Mouse (Mus musculus): ENCODE results near the gene Plcl1. TPM values are rescaled to one million over a fixed set of nuclear protein-coding genes. Genes with fewer than 3 reads are reported as not detected.

Gene Plcl1
- total and polyA plus RNA-seq, 3 experiments: 0.05 TPM; not detected in 2

DNA sequence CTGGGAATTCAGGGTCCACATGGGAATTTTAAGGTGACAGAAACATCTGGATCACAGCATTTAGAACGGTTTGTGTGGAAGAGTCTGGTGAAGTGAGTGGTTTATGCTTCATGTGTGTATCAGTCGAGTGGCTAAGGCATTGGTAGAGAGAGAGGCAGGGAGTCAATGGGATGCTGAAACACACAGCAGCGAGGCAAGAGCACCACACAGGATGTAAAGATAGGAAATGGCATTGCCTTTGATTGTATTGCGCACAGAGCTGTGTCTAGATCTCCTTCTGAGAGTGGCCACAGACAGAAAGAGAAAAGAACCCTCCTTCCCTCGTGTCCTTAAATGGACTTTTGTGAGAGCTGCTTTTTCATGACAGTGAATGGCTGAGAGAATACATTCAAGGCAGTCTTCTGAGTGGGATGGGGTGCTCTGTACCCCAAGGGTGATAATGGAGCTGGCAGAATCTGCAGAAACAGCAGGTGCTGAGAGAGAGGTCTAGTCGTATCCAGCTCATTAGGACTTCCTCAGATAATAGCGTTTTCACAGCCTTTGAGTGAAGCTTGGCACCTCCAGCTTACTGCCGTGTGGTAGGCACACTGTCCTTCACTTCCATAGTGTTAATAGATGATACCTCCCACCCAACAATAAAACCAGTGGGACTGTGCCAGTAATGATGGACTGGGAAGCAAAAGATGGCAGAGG is 253.9 kb downstream of the Plcl1 start:
- no peaks in the 10 kb centered on the region for H3K27me3 ChIP-seq (ENCODE audit: insufficient read depth, low read length)
- TF ChIP-seq POLR2AphosphoS5 (IDR thresholded peaks at IDR 0.05; ENCODE audit: insufficient replicate concordance, low read depth, low read length) (no peak), GATA2 (IDR thresholded peaks at IDR 0.05; ENCODE audit: borderline replicate concordance, low read depth, low read length) (no peak), CTCF (IDR thresholded peaks at IDR 0.05; ENCODE audit: low read depth, low read length) (no peak), TAL1 (conservative IDR thresholded peaks at IDR 0.05; ENCODE audit: low read depth, low read length) (no peak), GATA1 (IDR thresholded peaks at IDR 0.05; ENCODE audit: borderline replicate concordance, low read length) (no peak)
- no peaks in the 10 kb centered on the region for H3K4me1 ChIP-seq (ENCODE audit: insufficient read depth, low read depth, low read length)
- no peak for DNase-seq (ENCODE audit: low spot score)
- no peak overlapping the region for H3K4me3 ChIP-seq (ENCODE audit: low read depth, low read length)
- no peaks in the 10 kb centered on the region for H3K36me3 ChIP-seq (replicated peaks)
- H3K9me3 ChIP-seq (replicated peaks): no peaks in the 10 kb centered on the region
- ATAC-seq (ENCODE audit: extremely low read depth, insufficient number of reproducible peaks, low FRiP score, poor library complexity, severe bottlenecking): no peak

DNA sequence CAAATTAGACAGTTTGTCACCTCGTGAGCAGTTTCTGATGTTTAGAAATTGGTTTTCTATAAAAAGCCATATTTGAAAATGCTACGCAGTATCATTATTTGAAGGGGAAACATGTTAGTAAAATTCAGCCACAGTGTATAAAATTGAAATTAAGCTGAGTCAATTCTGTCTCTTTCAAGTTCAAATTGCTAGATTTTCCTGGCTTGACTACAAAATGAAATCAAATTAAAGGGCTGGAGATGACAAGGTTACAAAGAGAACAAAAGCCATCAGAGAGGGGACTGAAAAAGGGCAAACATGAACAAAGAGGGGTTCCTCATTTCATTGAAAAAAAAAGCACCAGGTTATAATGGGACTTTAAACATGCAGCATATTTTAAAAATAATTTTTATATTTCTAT is 255.7 kb downstream of the Plcl1 start:
- ATAC-seq (ENCODE audit: extremely low read depth, insufficient number of reproducible peaks, low FRiP score, poor library complexity, severe bottlenecking): no peak
- no peaks in the 10 kb centered on the region for H3K9me3 ChIP-seq (replicated peaks)

DNA sequence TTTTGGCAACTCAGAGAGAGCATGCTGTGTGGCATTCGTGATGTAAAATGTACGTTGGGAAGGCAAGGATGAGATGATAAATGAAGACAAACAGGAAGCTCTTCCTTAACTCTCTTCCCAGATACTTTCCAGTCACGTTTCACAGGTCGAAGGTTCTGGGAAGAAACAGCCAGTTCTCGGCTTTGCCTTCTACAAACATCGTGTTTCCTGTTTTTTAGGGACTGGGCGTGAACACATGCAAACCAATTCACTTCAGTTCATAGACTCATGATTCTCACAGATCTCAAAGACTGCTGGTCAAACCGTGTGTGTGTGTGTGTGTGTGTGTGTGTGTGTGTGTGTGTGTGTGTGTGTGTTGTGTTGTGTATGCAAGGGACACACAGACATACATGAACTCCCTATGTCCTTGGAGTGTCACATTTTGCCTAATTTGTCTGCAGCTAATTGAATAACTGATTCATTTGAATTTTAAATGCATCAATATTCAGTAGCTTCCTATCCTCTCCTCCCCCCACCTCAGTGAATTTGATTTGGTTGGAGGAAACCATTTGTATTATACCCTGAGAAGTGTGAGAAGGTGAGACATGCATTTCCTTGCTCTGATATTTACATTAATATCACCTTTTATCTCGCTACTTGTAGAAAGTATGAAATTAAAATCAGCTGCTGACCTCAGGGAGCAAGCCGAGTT is 259.6 kb downstream of the Plcl1 start:
- TF ChIP-seq CTCF (IDR thresholded peaks at IDR 0.05; ENCODE audit: low read depth, low read length): no peak
- TF ChIP-seq GATA1 (IDR thresholded peaks at IDR 0.05; ENCODE audit: borderline replicate concordance, low read length): no peak
- TF ChIP-seq POLR2AphosphoS5 (IDR thresholded peaks at IDR 0.05; ENCODE audit: insufficient replicate concordance, low read depth, low read length): no peak
- TF ChIP-seq GATA2 (IDR thresholded peaks at IDR 0.05; ENCODE audit: borderline replicate concordance, low read depth, low read length): no peak
- no peak for TF ChIP-seq TAL1 (conservative IDR thresholded peaks at IDR 0.05; ENCODE audit: low read depth, low read length)
- no peak overlapping the region for H3K4me3 ChIP-seq (ENCODE audit: low read depth, low read length)

More for the DNA sequence above, 255.7 kb downstream of the Plcl1 start:
- TF ChIP-seq TAL1 (conservative IDR thresholded peaks at IDR 0.05; ENCODE audit: low read depth, low read length) (no peak), GATA1 (IDR thresholded peaks at IDR 0.05; ENCODE audit: borderline replicate concordance, low read length) (no peak), POLR2AphosphoS5 (IDR thresholded peaks at IDR 0.05; ENCODE audit: insufficient replicate concordance, low read depth, low read length) (no peak), GATA2 (IDR thresholded peaks at IDR 0.05; ENCODE audit: borderline replicate concordance, low read depth, low read length) (no peak), CTCF (IDR thresholded peaks at IDR 0.05; ENCODE audit: low read depth, low read length) (no peak)
- Histone ChIP-seq H3K27me3 (ENCODE audit: insufficient read depth, low read length) (no peaks in the 10 kb centered on the region), H3K36me3 (replicated peaks) (no peaks in the 10 kb centered on the region), H3K4me3 (ENCODE audit: low read depth, low read length) (no peak overlapping the region), H3K4me1 (ENCODE audit: insufficient read depth, low read depth, low read length) (no peaks in the 10 kb centered on the region)
- DNase-seq (ENCODE audit: low spot score): no peak

DNA sequence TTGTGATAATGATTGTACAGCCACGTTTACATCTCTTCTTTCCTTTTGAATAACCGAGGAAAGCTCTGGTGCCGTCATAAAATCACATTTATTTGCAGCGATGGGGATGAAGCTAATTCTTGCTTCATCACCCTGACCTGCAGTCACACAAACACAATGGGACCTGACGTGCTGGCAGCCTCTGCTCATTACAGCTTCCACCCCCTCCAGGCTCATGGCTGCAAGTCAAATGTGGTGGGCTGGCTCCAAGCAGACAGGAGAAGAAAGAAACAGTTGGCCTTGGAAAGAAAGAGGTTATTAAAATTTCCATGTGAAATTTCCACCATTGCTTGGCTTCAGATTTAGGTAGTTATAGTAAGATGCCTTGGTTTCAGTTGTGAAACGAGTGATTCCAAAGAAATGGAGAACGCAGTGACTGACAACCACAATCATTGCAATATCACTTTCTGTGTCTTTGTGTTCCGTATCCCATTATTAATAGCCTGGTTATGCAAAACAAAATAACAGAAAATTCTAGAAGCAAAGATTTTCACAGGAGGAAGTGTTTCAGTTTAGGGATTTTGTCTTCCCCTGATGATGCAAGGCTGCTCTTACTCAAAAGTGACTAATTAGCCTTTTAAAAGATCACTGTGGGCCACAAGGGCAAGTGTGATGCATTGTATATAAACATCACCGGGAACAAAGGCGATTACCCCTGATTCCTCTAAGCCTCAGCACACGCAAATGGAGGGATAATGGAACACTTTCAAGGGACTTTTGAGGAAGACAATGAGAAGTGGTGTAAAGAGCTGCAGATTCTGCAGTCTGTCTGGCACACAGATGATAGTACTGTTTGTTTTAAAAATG is 260.3 kb downstream of the Plcl1 start:
- Histone ChIP-seq H3K4me3 (ENCODE audit: low read depth, low read length) (no peak overlapping the region), H3K27me3 (ENCODE audit: insufficient read depth, low read length) (no peaks in the 10 kb centered on the region), H3K4me1 (ENCODE audit: insufficient read depth, low read depth, low read length) (no peaks in the 10 kb centered on the region), H3K9me3 (replicated peaks) (no peaks in the 10 kb centered on the region), H3K36me3 (replicated peaks) (no peaks in the 10 kb centered on the region)
- TF ChIP-seq CTCF (IDR thresholded peaks at IDR 0.05; ENCODE audit: low read depth, low read length): no peak
- no peak for TF ChIP-seq GATA1 (IDR thresholded peaks at IDR 0.05; ENCODE audit: borderline replicate concordance, low read length)
- no peak for TF ChIP-seq TAL1 (conservative IDR thresholded peaks at IDR 0.05; ENCODE audit: low read depth, low read length)
- TF ChIP-seq GATA2 (IDR thresholded peaks at IDR 0.05; ENCODE audit: borderline replicate concordance, low read depth, low read length): no peak
- no peak for TF ChIP-seq POLR2AphosphoS5 (IDR thresholded peaks at IDR 0.05; ENCODE audit: insufficient replicate concordance, low read depth, low read length)
- DNase-seq (ENCODE audit: low spot score) (no peak), ATAC-seq (ENCODE audit: extremely low read depth, insufficient number of reproducible peaks, low FRiP score, poor library complexity, severe bottlenecking) (no peak)

More for the DNA sequence above, 259.6 kb downstream of the Plcl1 start:
- Histone ChIP-seq H3K4me1 (ENCODE audit: insufficient read depth, low read depth, low read length) (no peaks in the 10 kb centered on the region), H3K27me3 (ENCODE audit: insufficient read depth, low read length) (no peaks in the 10 kb centered on the region), H3K36me3 (replicated peaks) (no peaks in the 10 kb centered on the region), H3K9me3 (replicated peaks) (no peaks in the 10 kb centered on the region)
- DNase-seq (ENCODE audit: low spot score): no peak
- ATAC-seq (ENCODE audit: extremely low read depth, insufficient number of reproducible peaks, low FRiP score, poor library complexity, severe bottlenecking): no peak

DNA sequence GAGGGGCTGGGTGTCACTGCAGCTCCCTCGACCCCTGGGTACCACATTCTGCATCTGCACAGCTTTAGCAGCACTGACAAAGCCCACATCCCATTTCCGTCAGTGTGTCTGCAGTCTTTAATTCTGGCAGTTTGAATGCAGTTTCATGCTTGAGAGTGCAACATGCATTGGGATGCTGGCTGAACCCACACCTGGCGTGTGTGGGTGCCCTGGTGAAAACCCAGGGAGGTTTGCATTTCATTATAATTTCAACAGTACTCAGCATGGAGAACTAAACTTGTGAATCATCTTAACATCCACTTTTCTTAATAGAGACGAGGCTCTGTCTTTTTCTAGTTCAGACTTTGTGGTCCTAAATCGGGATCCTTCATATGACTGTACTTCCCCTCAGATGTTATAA is 261.1 kb downstream of the Plcl1 start:
- Histone ChIP-seq H3K4me1 (ENCODE audit: insufficient read depth, low read depth, low read length) (no peaks in the 10 kb centered on the region), H3K27me3 (ENCODE audit: insufficient read depth, low read length) (no peaks in the 10 kb centered on the region), H3K36me3 (replicated peaks) (no peaks in the 10 kb centered on the region), H3K4me3 (ENCODE audit: low read depth, low read length) (no peak overlapping the region), H3K9me3 (replicated peaks) (no peaks in the 10 kb centered on the region)
- DNase-seq (ENCODE audit: low spot score) (no peak), ATAC-seq (ENCODE audit: extremely low read depth, insufficient number of reproducible peaks, low FRiP score, poor library complexity, severe bottlenecking) (no peak; the same call in 1 of the 2 replicates)
- TF ChIP-seq GATA1 (IDR thresholded peaks at IDR 0.05; ENCODE audit: borderline replicate concordance, low read length): no peak
- TF ChIP-seq CTCF (IDR thresholded peaks at IDR 0.05; ENCODE audit: low read depth, low read length): no peak
- TF ChIP-seq GATA2 (IDR thresholded peaks at IDR 0.05; ENCODE audit: borderline replicate concordance, low read depth, low read length): no peak
- no peak for TF ChIP-seq POLR2AphosphoS5 (IDR thresholded peaks at IDR 0.05; ENCODE audit: insufficient replicate concordance, low read depth, low read length)
